Comparison of ENCODE assay signal across 8 mouse cellular contexts in the genomic region with DNA sequence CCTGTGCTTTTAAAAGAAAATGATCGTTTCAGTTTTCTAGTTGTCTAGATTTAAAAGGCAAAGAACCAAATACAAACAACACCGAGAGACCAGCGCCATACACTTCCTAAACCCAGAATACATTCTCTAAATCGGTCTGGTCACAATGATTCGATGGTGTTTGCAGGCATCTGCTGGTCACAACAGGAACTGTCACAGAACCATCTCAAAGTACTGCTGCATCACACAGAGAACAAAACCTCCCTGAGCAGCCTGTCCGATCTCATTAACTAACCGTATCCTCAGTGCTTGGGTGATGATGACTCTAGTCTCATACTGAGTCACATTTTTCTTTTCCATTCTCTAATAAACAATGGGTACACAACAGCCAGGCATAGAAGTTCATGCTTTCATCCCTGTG. TPM values are rescaled to one million over a fixed set of nuclear protein-coding genes. Genes with fewer than 3 reads are reported as not detected.
DNase-seq lines count a peak whose midpoint lies in the region; ATAC-seq and TF ChIP-seq lines count a peak whose summit lies in the region.

No protein-coding gene starts in this region.

- no peaks in the 10 kb centered on the region for H3K9me3 ChIP-seq in lung, postnatal 0 days (ENCODE audit: low read length)
- no peaks in the 10 kb centered on the region for H3K9me3 ChIP-seq in neural tube, embryonic 15.5 days (replicated peaks)

- H3K27ac ChIP-seq in lung, postnatal 0 days (ENCODE audit: low read length), result no peak overlapping the region
- no peak overlapping the region for H3K27ac ChIP-seq in neural tube, embryonic 15.5 days (replicated peaks)

- no peak overlapping the region for H3K4me2 ChIP-seq in lung, postnatal 0 days (replicated peaks; ENCODE audit: low read depth, low read length)
- H3K4me2 ChIP-seq in neural tube, embryonic 15.5 days, result 0 out of 2 replicates have a peak overlapping the region, but pooled peaks have one; percentile 5

- peak; percentile 71 for TF ChIP-seq CTCF in lung, postnatal 0 days (IDR thresholded peaks at IDR 0.05)

- no peak for TF ChIP-seq EP300 in lung, postnatal 0 days (IDR thresholded peaks at IDR 0.05)

- no peaks in the 10 kb centered on the region for H3K4me1 ChIP-seq in lung, postnatal 0 days (ENCODE audit: insufficient read depth, low read depth, low read length)
- no peaks in the 10 kb centered on the region for H3K4me1 ChIP-seq in neural tube, embryonic 15.5 days

- no peaks in the 10 kb centered on the region for H3K36me3 ChIP-seq in lung, postnatal 0 days (ENCODE audit: insufficient read depth, low read length)
- no peaks in the 10 kb centered on the region for H3K36me3 ChIP-seq in neural tube, embryonic 15.5 days

- no peaks in the 10 kb centered on the region for H3K27me3 ChIP-seq in lung, postnatal 0 days (replicated peaks; ENCODE audit: insufficient read depth, low read length)
- H3K27me3 ChIP-seq in neural tube, embryonic 15.5 days (replicated peaks), result no peaks in the 10 kb centered on the region

- H3K4me3 ChIP-seq in lung, postnatal 0 days (ENCODE audit: low read depth, low read length), result no peak overlapping the region
- no peak overlapping the region for H3K4me3 ChIP-seq in neural tube, embryonic 15.5 days (replicated peaks)

- peak; percentile 17 for DNase-seq in lung, postnatal 0 days (ENCODE audit: low spot score)
- DNase-seq in lung, postnatal 14 days, result no peak
- peak; percentile 74 to 76 for DNase-seq in cerebellum, postnatal 10 days
- peak; percentile 40 to 81 for DNase-seq in frontal cortex, postnatal 36 days (ENCODE audit: low spot score in 2 of 2)
- DNase-seq in left cerebral cortex, adult 8-10 months (ENCODE audit: low spot score in 2 of 2), result peak; percentile 30 to 47
- DNase-seq in yolk sac, embryonic 10.5 days (ENCODE audit: low spot score), result no peak

- ATAC-seq in lung, postnatal 0 days, result no peak
- peak; percentile 94 for ATAC-seq in neural tube, embryonic 15.5 days (ENCODE audit: low FRiP score)
- ATAC-seq in granulocyte monocyte progenitor cell, adult 5-6 weeks (replicated peaks; ENCODE audit: poor library complexity, severe bottlenecking), result no peak

- 66% methylated on average over 7 of the region's 7 CpGs for WGBS in lung, postnatal 0 days
- 27% methylated on average over 7 of the region's 7 CpGs for WGBS in neural tube, embryonic 15.5 days

- H3K9ac ChIP-seq in lung, postnatal 0 days (replicated peaks; ENCODE audit: low read depth), result no peak overlapping the region
- no peak overlapping the region for H3K9ac ChIP-seq in neural tube, embryonic 15.5 days (replicated peaks)

RNA-seq across cellular contexts. Expression of a gene that starts 59.1 kb away (rescaled TPM):
- polyA plus RNA-seq in lung, postnatal 0 days (2015; fragmentation: Nextera tagmentation; extraction: Ambion mirVana), result 20.2 and 25.5 TPM in 2 replicates
- total RNA-seq in left cerebral cortex, adult 8-10 months (2022), result 10 to 100 TPM; 71.7 to 79.5 (median 77.5) TPM
- 6.4 and 7.6 TPM in 2 replicates for polyA plus RNA-seq in neural tube, embryonic 15.5 days (2015; fragmentation: Nextera tagmentation; extraction: Ambion mirVana)
- 53.5 and 76.2 TPM in 2 replicates for total RNA-seq in granulocyte monocyte progenitor cell, adult 5-6 weeks (2014; fragmentation: Nextera tagmentation)
- total RNA-seq in granulocyte monocyte progenitor cell, adult 5-6 weeks (2017), result 45.7 and 57.2 TPM in 2 replicates

Comparison
In these comparisons a context has a peak if more than half of its experiments do, and no peak if none do; other contexts are left out.
1. DNase-seq: peak in lung, postnatal 0 days (single experiment), cerebellum, postnatal 10 days (2 of 2), frontal cortex, postnatal 36 days (2 of 2) and left cerebral cortex, adult 8-10 months (2 of 2); none in lung, postnatal 14 days (single experiment) and yolk sac, embryonic 10.5 days (single experiment).